Mouse (Mus musculus) forebrain, embryonic 13.5 days (tissue): Measurements from ENCODE around the gene Cldn22. TPM values are rescaled to one million over a fixed set of nuclear protein-coding genes. Genes with fewer than 3 reads are reported as not detected.

Experiments used
- ATAC-seq: fragments of 200-750 bp; cut with Nextera tagmentation; 2 replicates; pipeline ENCODE4 v1.8.0; 2017
- H3K27ac ChIP-seq: fragments of 300-500 bp; sonication (generic); 2 replicates; pipeline ENCODE4 v1.5.1; 2015; ENCODE audit warnings: inconsistent platforms, mild to moderate bottlenecking, moderate library complexity
- H3K27me3 ChIP-seq: fragments of 300-500 bp; sonication (generic); 2 replicates; pipeline ENCODE4 v1.6.1; 2015; ENCODE audit warnings: mild to moderate bottlenecking, inconsistent platforms
- H3K36me3 ChIP-seq: fragments of 300-500 bp; sonication (generic); 2 replicates; pipeline ENCODE4 v1.6.1; 2015; ENCODE audit warnings: mild to moderate bottlenecking, inconsistent platforms; ENCODE audit not compliant: poor library complexity, severe bottlenecking
- H3K4me1 ChIP-seq: fragments of 300-500 bp; sonication (generic); 2 replicates; pipeline ENCODE4 v1.6.1; 2015; ENCODE audit warnings: inconsistent platforms
- H3K4me2 ChIP-seq: fragments of 300-500 bp; sonication (generic); 2 replicates; pipeline ENCODE4 v1.6.1; 2015; ENCODE audit warnings: inconsistent platforms, mild to moderate bottlenecking, moderate library complexity
- H3K4me3 ChIP-seq: fragments of 300-500 bp; sonication (generic); 2 replicates; pipeline ENCODE4 v1.5.1; 2015; ENCODE audit warnings: mild to moderate bottlenecking, inconsistent platforms
- H3K9ac ChIP-seq: fragments of 300-500 bp; sonication (generic); 2 replicates; pipeline ENCODE4 v1.6.1; 2015; ENCODE audit warnings: mild to moderate bottlenecking, inconsistent platforms
- H3K9me3 ChIP-seq: fragments of 300-500 bp; sonication (generic); replicated peaks from 2 replicates; pipeline ENCODE4 v1.6.1; 2016; ENCODE audit warnings: inconsistent platforms
- WGBS: fragments of 180-500 bp; shearing (Covaris S2); methylation state at CpG from one replicate; pipeline ENCODE4 v1.1.7; 2015; 5-methylcytosine and 5-hydroxymethylcytosine counted together
- polyA plus RNA-seq: library from polyadenylated mRNA; unstranded; fragments of >200 nt; fragmentation: Nextera tagmentation; extraction: Ambion mirVana; gene quantifications from 2 replicates; pipeline ENCODE4 v1.2.1, GENCODE M21; 2015

The Cldn22 gene
- polyA plus RNA-seq: not detected in 2 replicates

DNA sequence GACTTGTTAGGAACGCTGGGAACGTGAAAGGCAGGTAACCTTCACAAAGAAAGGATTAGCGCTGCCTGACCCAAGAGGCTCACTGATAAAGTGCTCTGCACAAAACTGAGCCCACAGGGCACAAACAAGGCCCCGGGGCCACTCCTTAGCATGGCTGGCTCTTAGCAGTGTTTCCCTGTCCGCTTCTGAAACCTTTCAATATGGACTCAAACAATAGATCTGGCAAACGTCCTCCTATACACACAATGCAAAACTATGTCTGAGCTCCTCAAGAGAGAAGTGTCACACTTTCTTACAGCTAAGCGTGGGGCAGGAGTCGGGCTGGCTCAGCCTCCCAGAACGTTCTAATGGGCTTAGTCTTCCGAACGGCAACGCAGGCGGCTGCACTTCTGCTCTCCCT is at the start of gene Cldn22:
Cldn22 (plus strand) TSS at position 301 of the 400 bp plus-strand sequence.
- peaks cover 13% of the 10 kb centered on the region for H3K4me1 ChIP-seq
- no peaks in the 10 kb centered on the region for H3K9me3 ChIP-seq
- WGBS: 8% methylated on average over 13 of the region's 13 CpGs
- H3K27ac ChIP-seq: no peak within 1 kb of the TSS
- no peak within 1 kb of the TSS for H3K9ac ChIP-seq
- no peaks in the 10 kb centered on the region for H3K36me3 ChIP-seq
- H3K4me2 ChIP-seq: 0 out of 2 replicates have a peak within 1 kb of the TSS, but pooled peaks have one; percentile 3
- ATAC-seq: peak; percentile 22; the same call in 1 of the 2 replicates
- no peak within 1 kb of the TSS for H3K4me3 ChIP-seq
- no peaks in the 10 kb centered on the region for H3K27me3 ChIP-seq

DNA sequence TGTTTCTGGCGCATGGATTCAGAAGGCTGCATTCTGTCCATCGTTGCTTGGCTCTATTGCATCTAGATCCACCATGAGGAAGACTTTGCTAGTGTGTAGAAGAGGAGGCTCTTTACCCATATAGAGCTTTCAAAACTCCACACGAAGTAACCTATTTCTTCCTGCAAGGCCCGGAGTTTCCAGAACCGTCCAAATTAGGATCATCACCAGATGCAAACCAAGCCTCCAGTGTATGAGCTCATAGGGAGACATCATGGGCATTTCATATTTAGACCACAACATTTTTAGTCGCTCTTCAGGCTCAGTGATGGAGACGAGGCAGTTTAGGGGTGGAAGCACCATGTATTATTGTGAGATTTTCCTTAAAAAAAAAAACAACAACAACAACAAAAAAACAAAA is 46.9 kb upstream of the Cldn22 start:
- no peak overlapping the region for H3K4me3 ChIP-seq
- H3K27ac ChIP-seq: no peak overlapping the region
- no peaks in the 10 kb centered on the region for H3K4me1 ChIP-seq
- H3K9me3 ChIP-seq: no peaks in the 10 kb centered on the region
- H3K9ac ChIP-seq: no peak overlapping the region
- no peaks in the 10 kb centered on the region for H3K36me3 ChIP-seq
- WGBS: 94% methylated on average over 7 of the region's 7 CpGs
- no peak overlapping the region for H3K4me2 ChIP-seq
- no peak for ATAC-seq
- H3K27me3 ChIP-seq: no peaks in the 10 kb centered on the region

DNA sequence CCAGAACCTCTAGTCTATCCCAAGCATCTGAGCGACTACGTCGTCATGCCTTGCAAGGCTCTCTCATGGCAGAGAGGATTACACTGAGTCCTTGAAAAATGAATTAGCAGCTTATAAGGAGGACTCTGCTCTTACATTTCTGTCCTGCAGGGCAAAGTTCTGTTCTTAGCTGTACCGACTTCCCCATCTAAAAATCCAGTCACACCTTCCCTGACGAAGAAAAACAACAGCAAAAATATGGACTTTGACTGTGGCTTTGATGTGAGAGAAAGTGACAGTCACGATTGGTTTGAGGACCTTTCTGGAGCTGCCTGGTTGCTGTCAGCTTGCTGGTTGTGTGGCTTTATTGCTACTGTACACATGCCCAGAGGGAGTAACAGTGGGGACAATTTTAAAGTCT is 44.7 kb upstream of the Cldn22 start:
- Histone ChIP-seq H3K36me3 (no peaks in the 10 kb centered on the region), H3K9me3 (no peaks in the 10 kb centered on the region), H3K4me3 (no peak overlapping the region), H3K4me2 (no peak overlapping the region), H3K27ac (no peak overlapping the region), H3K27me3 (no peaks in the 10 kb centered on the region), H3K9ac (no peak overlapping the region), H3K4me1 (no peaks in the 10 kb centered on the region)
- WGBS: 84% methylated on average over 6 of the region's 6 CpGs
- ATAC-seq: no peak

DNA sequence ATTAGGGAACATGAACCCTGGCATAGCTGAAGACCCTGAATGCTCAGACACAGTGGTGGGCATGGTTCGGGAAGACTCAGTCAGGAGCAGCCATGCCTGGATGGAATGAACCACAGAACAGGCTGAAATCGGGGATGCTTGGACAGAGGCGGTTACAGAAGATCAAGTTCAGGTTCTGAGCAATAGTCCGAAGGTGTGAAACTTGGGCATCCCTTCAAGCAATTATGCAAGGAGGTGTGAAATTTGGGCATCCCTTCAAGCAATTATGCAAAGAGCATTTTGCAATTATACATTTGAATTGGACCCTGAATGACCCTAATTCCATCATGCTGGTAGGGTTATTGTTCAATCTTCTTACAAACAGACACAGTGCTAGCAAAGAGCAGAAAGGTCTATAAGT is 42.4 kb upstream of the Cldn22 start:
- ATAC-seq: no peak
- no peaks in the 10 kb centered on the region for H3K36me3 ChIP-seq
- no peak overlapping the region for H3K27ac ChIP-seq
- no peak overlapping the region for H3K9ac ChIP-seq
- H3K4me3 ChIP-seq: no peak overlapping the region
- no peak overlapping the region for H3K4me2 ChIP-seq
- H3K4me1 ChIP-seq: no peaks in the 10 kb centered on the region
- WGBS: 88% methylated on average over 4 of the region's 4 CpGs
- no peaks in the 10 kb centered on the region for H3K27me3 ChIP-seq
- 0 out of 2 replicates have a peak, but pooled peaks cover 3% of the 10 kb centered on the region for H3K9me3 ChIP-seq

DNA sequence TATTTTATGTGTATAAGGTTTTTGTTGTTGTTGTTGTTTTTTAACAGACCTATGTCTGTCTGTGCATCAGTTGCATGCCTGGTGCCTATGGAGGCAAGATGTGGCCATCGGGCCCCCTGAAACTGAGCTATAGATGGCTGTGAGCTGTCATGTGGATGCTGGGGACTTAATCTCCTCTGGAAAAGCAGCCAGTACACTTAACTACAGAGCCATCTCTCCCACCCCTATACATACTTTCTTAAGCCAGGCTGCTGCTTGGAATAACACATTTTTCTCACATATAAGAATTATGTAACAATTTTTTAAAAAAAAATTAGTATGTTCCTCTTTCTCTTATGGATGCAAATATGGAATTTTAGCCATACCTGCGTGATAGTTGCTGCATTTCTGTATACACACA is 40.7 kb upstream of the Cldn22 start:
- Histone ChIP-seq H3K4me3 (no peak overlapping the region), H3K9me3 (0 out of 2 replicates have a peak, but pooled peaks cover 3% of the 10 kb centered on the region), H3K9ac (no peak overlapping the region), H3K36me3 (no peaks in the 10 kb centered on the region), H3K4me2 (no peak overlapping the region), H3K27me3 (no peaks in the 10 kb centered on the region), H3K27ac (no peak overlapping the region), H3K4me1 (peaks cover 8% of the 10 kb centered on the region; the same call in 1 of the 2 replicates)
- no peak for ATAC-seq
- WGBS: 100% methylated on average over 2 of the region's 2 CpGs

DNA sequence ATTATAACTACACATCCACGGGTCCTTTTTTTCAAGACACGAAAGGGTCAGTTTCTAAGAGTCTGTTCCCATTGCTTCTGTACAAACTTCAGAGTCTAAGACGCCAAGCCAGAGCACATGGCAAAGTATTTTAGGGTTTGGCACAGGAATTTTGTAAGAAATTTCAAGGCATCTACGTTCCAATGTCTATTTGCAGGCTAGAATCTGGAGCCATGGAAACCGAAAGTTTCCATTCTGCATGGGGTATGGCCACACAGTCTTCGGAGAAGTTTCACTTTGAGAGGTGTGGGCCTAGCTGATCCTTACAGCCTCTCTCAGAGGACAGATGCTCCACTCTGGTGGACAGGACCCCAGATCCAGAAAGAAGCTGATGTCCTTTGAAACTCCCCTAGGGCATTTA is 40.3 kb upstream of the Cldn22 start:
- peaks cover 8% of the 10 kb centered on the region; the same call in 1 of the 2 replicates for H3K4me1 ChIP-seq
- H3K9ac ChIP-seq: no peak overlapping the region
- H3K36me3 ChIP-seq: no peaks in the 10 kb centered on the region
- no peak for ATAC-seq
- no peak overlapping the region for H3K27ac ChIP-seq
- no peaks in the 10 kb centered on the region for H3K27me3 ChIP-seq
- no peak overlapping the region for H3K4me2 ChIP-seq
- H3K4me3 ChIP-seq: no peak overlapping the region
- 95% methylated on average over 6 of the region's 6 CpGs for WGBS
- H3K9me3 ChIP-seq: 0 out of 2 replicates have a peak, but pooled peaks cover 3% of the 10 kb centered on the region

DNA sequence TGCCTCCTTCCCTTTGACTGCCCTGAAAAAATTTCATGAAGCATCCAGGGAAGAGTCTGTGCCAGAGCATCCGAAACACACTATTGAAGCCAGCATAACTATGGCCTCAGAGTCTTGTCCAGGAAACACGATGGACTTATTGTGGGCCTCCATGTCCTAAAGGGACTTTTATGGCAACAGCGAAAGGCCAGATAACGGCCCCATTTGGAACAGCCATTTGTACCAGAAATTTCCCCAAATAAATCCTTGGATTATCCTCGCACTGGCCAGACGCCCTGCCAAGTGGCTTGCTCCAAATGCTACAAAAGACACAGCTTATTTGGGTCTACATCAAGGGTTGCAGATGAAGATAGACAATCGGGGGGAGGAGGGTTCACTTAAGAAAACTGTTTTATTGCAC is 39.8 kb upstream of the Cldn22 start:
- H3K9me3 ChIP-seq: 0 out of 2 replicates have a peak, but pooled peaks cover 3% of the 10 kb centered on the region
- no peak overlapping the region for H3K4me2 ChIP-seq
- no peak for ATAC-seq
- 84% methylated on average over 7 of the region's 7 CpGs for WGBS
- H3K27ac ChIP-seq: no peak overlapping the region
- H3K27me3 ChIP-seq: no peaks in the 10 kb centered on the region
- no peaks in the 10 kb centered on the region for H3K36me3 ChIP-seq
- no peak overlapping the region for H3K4me3 ChIP-seq
- H3K9ac ChIP-seq: no peak overlapping the region
- H3K4me1 ChIP-seq: peaks cover 8% of the 10 kb centered on the region; the same call in 1 of the 2 replicates

DNA sequence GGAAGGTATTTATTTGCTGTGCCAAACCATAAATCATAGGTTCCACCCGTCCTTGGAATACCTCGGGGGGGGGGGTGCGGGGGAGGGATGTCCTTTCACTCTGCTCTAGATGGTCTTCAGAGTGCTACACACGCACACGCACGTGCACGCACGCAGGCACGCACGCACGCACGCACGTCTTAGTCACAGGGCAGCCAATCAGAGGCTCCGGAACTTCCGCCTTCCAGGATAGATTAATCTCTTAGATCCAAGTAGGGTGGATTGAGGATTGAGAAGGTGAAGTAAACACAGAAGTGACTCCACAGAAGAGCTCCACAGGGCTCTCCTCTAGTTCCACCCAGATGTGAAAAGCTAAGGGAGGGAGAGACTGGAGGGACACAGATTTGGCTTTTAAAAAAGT is 38.0 kb upstream of the Cldn22 start:
- ATAC-seq: no peak
- Histone ChIP-seq H3K36me3 (no peaks in the 10 kb centered on the region), H3K9ac (no peak overlapping the region), H3K4me2 (no peak overlapping the region), H3K9me3 (0 out of 2 replicates have a peak, but pooled peaks cover 3% of the 10 kb centered on the region), H3K27me3 (no peaks in the 10 kb centered on the region), H3K4me1 (peaks cover 8% of the 10 kb centered on the region; the same call in 1 of the 2 replicates), H3K4me3 (no peak overlapping the region), H3K27ac (no peak overlapping the region)
- WGBS: 97% methylated on average over 15 of the region's 15 CpGs

DNA sequence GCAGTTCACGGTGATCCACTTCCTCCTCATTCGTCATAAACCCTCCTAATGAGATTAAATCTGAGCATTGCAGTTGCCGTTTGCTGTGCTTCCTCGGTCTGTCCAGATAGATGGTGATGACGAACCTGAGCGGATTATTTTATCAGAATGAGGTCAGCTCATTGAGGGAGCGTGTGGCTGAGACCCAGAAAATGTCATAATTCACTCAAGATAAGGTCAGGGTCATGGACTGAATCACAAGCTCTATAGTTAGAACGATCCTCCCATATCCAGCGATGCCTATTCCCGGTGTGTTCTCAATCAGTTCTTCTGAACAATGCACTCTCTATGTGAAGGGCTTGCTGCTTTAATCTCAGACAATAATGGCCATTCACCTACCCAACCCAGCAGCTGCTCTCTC is 36.6 kb upstream of the Cldn22 start:
- no peak overlapping the region for H3K27ac ChIP-seq
- 26% methylated on average over 10 of the region's 10 CpGs for WGBS
- peak; percentile 69; the same call in 1 of the 2 replicates for ATAC-seq
- no peaks in the 10 kb centered on the region for H3K27me3 ChIP-seq
- H3K4me3 ChIP-seq: no peak overlapping the region
- peaks cover 8% of the 10 kb centered on the region; the same call in 1 of the 2 replicates for H3K4me1 ChIP-seq
- H3K36me3 ChIP-seq: no peaks in the 10 kb centered on the region
- H3K9me3 ChIP-seq: 0 out of 2 replicates have a peak, but pooled peaks cover 3% of the 10 kb centered on the region
- no peak overlapping the region for H3K9ac ChIP-seq
- H3K4me2 ChIP-seq: peak overlapping the region; percentile 27

DNA sequence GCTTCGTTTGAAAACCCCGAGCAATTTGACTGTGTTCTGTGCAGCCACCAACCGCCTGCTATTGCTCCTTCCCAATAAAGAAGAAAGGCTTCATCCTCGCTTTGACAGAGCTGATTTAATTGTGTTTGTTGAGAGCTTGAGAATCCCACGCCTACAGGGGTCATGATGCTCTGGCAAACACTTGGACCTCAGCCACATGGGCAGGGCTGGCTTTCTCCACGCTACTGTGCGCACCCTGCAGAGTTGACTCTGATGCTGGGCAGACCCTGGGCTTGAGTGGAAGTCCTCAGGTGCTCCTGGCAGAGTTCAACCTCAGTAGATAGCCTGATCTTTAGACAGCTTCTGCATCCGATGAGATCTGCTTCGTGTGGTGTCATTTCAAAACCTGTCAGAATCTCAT is 32.3 kb upstream of the Cldn22 start:
- Histone ChIP-seq H3K4me1 (peaks cover 8% of the 10 kb centered on the region; the same call in 1 of the 2 replicates), H3K36me3 (no peaks in the 10 kb centered on the region), H3K4me2 (no peak overlapping the region), H3K27me3 (no peaks in the 10 kb centered on the region), H3K27ac (no peak overlapping the region), H3K9me3 (peaks cover 9% of the 10 kb centered on the region), H3K9ac (no peak overlapping the region), H3K4me3 (no peak overlapping the region)
- ATAC-seq: no peak
- WGBS: 62% methylated on average over 9 of the region's 9 CpGs

DNA sequence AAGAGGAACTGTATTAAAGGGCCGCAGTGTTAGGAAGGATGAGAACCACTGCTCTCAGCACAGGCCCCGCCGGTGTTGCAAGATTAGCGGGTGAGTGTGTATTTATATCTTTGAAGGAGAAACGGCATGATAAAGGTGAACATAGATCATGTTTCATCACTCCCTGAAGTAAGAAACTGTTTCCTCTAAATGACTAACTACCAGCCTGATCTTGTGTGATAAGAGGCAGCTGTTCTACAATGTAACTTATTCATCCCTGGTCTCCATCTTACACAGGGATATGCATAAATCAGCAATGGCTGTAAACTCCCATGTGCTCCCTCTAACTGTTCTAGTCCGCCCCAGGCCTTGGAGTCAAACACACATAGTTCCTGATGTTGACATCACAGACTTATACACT is 24.8 kb upstream of the Cldn22 start:
- H3K27me3 ChIP-seq: no peaks in the 10 kb centered on the region
- WGBS: 97% methylated on average over 6 of the region's 6 CpGs
- ATAC-seq: no peak
- no peak overlapping the region for H3K4me2 ChIP-seq
- peaks cover under 1% of the 10 kb centered on the region; the same call in 1 of the 2 replicates for H3K9me3 ChIP-seq
- H3K9ac ChIP-seq: no peak overlapping the region
- H3K4me3 ChIP-seq: no peak overlapping the region
- no peak overlapping the region for H3K27ac ChIP-seq
- H3K4me1 ChIP-seq: no peaks in the 10 kb centered on the region
- no peaks in the 10 kb centered on the region for H3K36me3 ChIP-seq

DNA sequence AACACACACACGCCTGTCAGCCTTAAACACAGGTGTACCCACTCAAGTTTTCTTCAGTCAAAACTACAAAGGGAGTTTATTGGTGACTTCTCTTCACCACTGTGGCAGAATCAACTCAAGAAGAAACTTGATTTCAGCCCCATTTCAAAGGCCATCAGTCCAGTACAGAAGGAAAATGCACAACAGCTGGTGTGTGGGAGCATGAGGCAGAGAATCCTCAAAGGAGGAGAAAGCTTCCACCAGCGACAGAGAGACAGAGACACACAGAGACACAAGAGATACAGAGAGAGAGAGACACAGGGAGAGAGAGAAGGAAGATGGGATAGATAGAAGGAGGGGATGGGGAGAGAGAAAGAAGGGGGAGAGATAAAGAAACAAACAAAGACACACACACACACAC is 21.9 kb upstream of the Cldn22 start:
- no peaks in the 10 kb centered on the region for H3K4me1 ChIP-seq
- no peak for ATAC-seq
- H3K9me3 ChIP-seq: no peaks in the 10 kb centered on the region
- H3K27ac ChIP-seq: no peak overlapping the region
- no peak overlapping the region for H3K4me2 ChIP-seq
- H3K4me3 ChIP-seq: no peak overlapping the region
- H3K36me3 ChIP-seq: no peaks in the 10 kb centered on the region
- 77% methylated on average over 2 of the region's 2 CpGs for WGBS
- H3K27me3 ChIP-seq: no peaks in the 10 kb centered on the region
- H3K9ac ChIP-seq: no peak overlapping the region

DNA sequence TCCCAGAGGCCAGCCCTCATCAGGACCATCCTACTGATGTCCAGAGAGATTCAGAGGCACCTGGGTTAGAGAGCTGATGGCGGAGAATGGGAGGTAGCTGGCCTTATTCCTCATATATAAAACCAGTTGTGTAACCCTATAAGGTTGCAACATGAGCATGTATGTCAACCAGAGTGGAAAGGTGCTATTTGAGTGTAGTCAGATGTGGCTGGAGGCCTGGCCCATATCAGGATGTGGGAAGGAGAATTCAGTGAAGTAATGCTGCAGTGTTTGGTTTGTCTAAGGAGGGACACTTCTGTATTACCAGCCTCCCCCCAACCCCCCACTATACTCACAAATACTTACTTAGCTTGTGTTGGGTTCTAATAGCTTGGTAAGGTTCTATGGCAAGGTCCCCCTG is 20.0 kb upstream of the Cldn22 start:
- Histone ChIP-seq H3K27ac (no peak overlapping the region), H3K27me3 (no peaks in the 10 kb centered on the region), H3K36me3 (no peaks in the 10 kb centered on the region), H3K9ac (no peak overlapping the region), H3K4me3 (no peak overlapping the region), H3K4me1 (no peaks in the 10 kb centered on the region), H3K4me2 (no peak overlapping the region), H3K9me3 (no peaks in the 10 kb centered on the region)
- ATAC-seq: no peak
- 93% methylated on average over 1 of the region's 1 CpGs for WGBS
